In the genomic region with DNA sequence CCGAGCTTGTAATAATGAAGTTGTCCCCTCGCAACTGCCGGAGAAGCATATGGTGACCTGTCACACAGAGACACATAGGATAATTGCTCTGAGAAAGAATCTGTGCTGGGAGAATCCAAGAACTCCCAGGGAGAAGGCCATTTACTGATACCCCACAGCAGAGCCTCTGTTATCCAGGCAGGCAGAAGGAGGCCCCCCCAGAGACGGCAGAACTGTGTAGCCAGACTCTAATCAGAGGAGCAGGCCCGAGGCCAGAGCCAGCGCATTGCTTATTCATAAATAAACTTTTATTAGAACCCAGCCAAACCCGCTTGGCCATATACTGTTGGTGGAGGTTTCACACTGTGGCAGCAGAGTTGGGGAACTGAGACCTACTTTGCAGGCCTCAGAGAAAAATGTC, we compare ENCODE assay signal across 14 mouse cellular contexts.
DNase-seq lines count a peak whose midpoint lies in the region; ATAC-seq and TF ChIP-seq lines count a peak whose summit lies in the region.
"Had no signal": no experiment of that assay in that cellular context is flagged by ENCODE, and none has a peak within 500 bp of the region (broad histone marks: within the 10 kb centered on the region; RNA-seq: fewer than 3 reads in every experiment).

No protein-coding gene starts in this region.

- no peak overlapping the region for H3K4me3 ChIP-seq in hindbrain, embryonic 13.5 days
- H3K4me3 ChIP-seq in hindbrain, embryonic 10.5 days, result no peak overlapping the region
- H3K4me3 ChIP-seq in embryonic facial prominence, embryonic 13.5 days, result no peak overlapping the region
- H3K4me3 ChIP-seq in forebrain, postnatal 0 days (ENCODE audit: low read depth, low read length), result no peak overlapping the region
- H3K4me3 ChIP-seq in midbrain, embryonic 12.5 days, result no peak overlapping the region
- H3K4me3 ChIP-seq: limb, embryonic 15.5 days had no signal

- no peaks in the 10 kb centered on the region for H3K27me3 ChIP-seq in hindbrain, embryonic 13.5 days
- no peaks in the 10 kb centered on the region for H3K27me3 ChIP-seq in hindbrain, embryonic 10.5 days (ENCODE audit: insufficient read depth, poor library complexity, severe bottlenecking)
- no peaks in the 10 kb centered on the region for H3K27me3 ChIP-seq in embryonic facial prominence, embryonic 13.5 days
- no peaks in the 10 kb centered on the region for H3K27me3 ChIP-seq in forebrain, postnatal 0 days (ENCODE audit: insufficient read depth, low read length)
- H3K27me3 ChIP-seq in midbrain, embryonic 12.5 days, result peaks cover 5% of the 10 kb centered on the region; the same call in 1 of the 2 replicates
- H3K27me3 ChIP-seq: limb, embryonic 15.5 days had no signal

- DNase-seq in hindbrain, embryonic 10.5 days (ENCODE audit: low spot score), result no peak
- no peak for DNase-seq in forebrain, postnatal 0 days
- no peak for DNase-seq in kidney, adult 8-10 months
- DNase-seq in kidney, postnatal 25 days, result no peak
- no peak for DNase-seq in cerebellum, adult 11-12 months
- DNase-seq: heart, adult 11 months; kidney, adult 9 months; liver, postnatal 0 days; right cerebral cortex, postnatal 14 days had no signal

- ATAC-seq in hindbrain, embryonic 13.5 days (ENCODE audit: low FRiP score), result 0 out of 2 replicates have a peak, but pooled peaks have one; percentile 59
- ATAC-seq in embryonic facial prominence, embryonic 13.5 days (ENCODE audit: insufficient number of reproducible peaks, insufficient read depth, low FRiP score, low TSS enrichment, low read depth), result no peak
- ATAC-seq in forebrain, postnatal 0 days, result peak; percentile 50
- no peak; the same call in 1 of the 2 replicates for ATAC-seq in midbrain, embryonic 12.5 days (ENCODE audit: low FRiP score, low read depth)
- ATAC-seq: activated CD4-positive, CD25-positive, alpha-beta regulatory T cell, adult 4 months; liver, postnatal 0 days had no signal

- no peak overlapping the region for H3K9ac ChIP-seq in hindbrain, embryonic 13.5 days
- no peak overlapping the region for H3K9ac ChIP-seq in embryonic facial prominence, embryonic 13.5 days
- H3K9ac ChIP-seq in forebrain, postnatal 0 days, result no peak overlapping the region
- no peak overlapping the region for H3K9ac ChIP-seq in midbrain, embryonic 12.5 days (replicated peaks)
- H3K9ac ChIP-seq: limb, embryonic 15.5 days; liver, postnatal 0 days had no signal

- peaks cover 13% of the 10 kb centered on the region for H3K4me1 ChIP-seq in hindbrain, embryonic 13.5 days (replicated peaks)
- H3K4me1 ChIP-seq in hindbrain, embryonic 10.5 days (replicated peaks), result peaks cover 8% of the 10 kb centered on the region
- H3K4me1 ChIP-seq in embryonic facial prominence, embryonic 13.5 days, result peaks cover 16% of the 10 kb centered on the region; the same call in 1 of the 2 replicates
- no peaks in the 10 kb centered on the region for H3K4me1 ChIP-seq in forebrain, postnatal 0 days (ENCODE audit: insufficient read depth)
- peaks cover 8% of the 10 kb centered on the region; the same call in 1 of the 2 replicates for H3K4me1 ChIP-seq in midbrain, embryonic 12.5 days

- no peak for TF ChIP-seq CTCF in forebrain, postnatal 0 days (IDR thresholded peaks at IDR 0.05; ENCODE audit: low read depth)

- H3K27ac ChIP-seq in hindbrain, embryonic 13.5 days, result peak overlapping the region; percentile 49
- no peak overlapping the region for H3K27ac ChIP-seq in hindbrain, embryonic 10.5 days
- H3K27ac ChIP-seq in embryonic facial prominence, embryonic 13.5 days, result peak overlapping the region; percentile 65
- H3K27ac ChIP-seq in forebrain, postnatal 0 days (ENCODE audit: low read depth, low read length), result no peak overlapping the region
- H3K27ac ChIP-seq in midbrain, embryonic 12.5 days (replicated peaks), result peak overlapping the region; percentile 15; the same call in 1 of the 2 replicates
- H3K27ac ChIP-seq: limb, embryonic 15.5 days had no signal

- WGBS in hindbrain, embryonic 13.5 days, result 44% methylated on average over 7 of the region's 7 CpGs
- WGBS in hindbrain, embryonic 10.5 days, result 67% methylated on average over 7 of the region's 7 CpGs
- WGBS in embryonic facial prominence, embryonic 13.5 days, result 64% methylated on average over 7 of the region's 7 CpGs
- WGBS in forebrain, postnatal 0 days, result 46% methylated on average over 7 of the region's 7 CpGs
- 62% methylated on average over 7 of the region's 7 CpGs for WGBS in midbrain, embryonic 12.5 days

- no peaks in the 10 kb centered on the region for H3K9me3 ChIP-seq in hindbrain, embryonic 13.5 days
- H3K9me3 ChIP-seq in hindbrain, embryonic 10.5 days, result peaks cover 4% of the 10 kb centered on the region; the same call in 1 of the 2 replicates
- no peaks in the 10 kb centered on the region; the same call in 1 of the 2 replicates for H3K9me3 ChIP-seq in embryonic facial prominence, embryonic 13.5 days
- H3K9me3 ChIP-seq in forebrain, postnatal 0 days (ENCODE audit: low read length), result no peaks in the 10 kb centered on the region
- H3K9me3 ChIP-seq in midbrain, embryonic 12.5 days, result 0 out of 2 replicates have a peak, but pooled peaks cover 3% of the 10 kb centered on the region
- H3K9me3 ChIP-seq: limb, embryonic 15.5 days had no signal

- no peak overlapping the region for H3K4me2 ChIP-seq in hindbrain, embryonic 13.5 days
- no peak overlapping the region for H3K4me2 ChIP-seq in embryonic facial prominence, embryonic 13.5 days
- no peak overlapping the region for H3K4me2 ChIP-seq in forebrain, postnatal 0 days (ENCODE audit: low read depth)
- H3K4me2 ChIP-seq in midbrain, embryonic 12.5 days (replicated peaks), result no peak overlapping the region
- H3K4me2 ChIP-seq: limb, embryonic 15.5 days had no signal

- H3K36me3 ChIP-seq in hindbrain, embryonic 13.5 days, result no peaks in the 10 kb centered on the region
- no peaks in the 10 kb centered on the region for H3K36me3 ChIP-seq in hindbrain, embryonic 10.5 days
- H3K36me3 ChIP-seq in embryonic facial prominence, embryonic 13.5 days, result no peaks in the 10 kb centered on the region
- H3K36me3 ChIP-seq in forebrain, postnatal 0 days (ENCODE audit: insufficient read depth), result no peaks in the 10 kb centered on the region
- no peaks in the 10 kb centered on the region for H3K36me3 ChIP-seq in midbrain, embryonic 12.5 days
- H3K36me3 ChIP-seq: limb, embryonic 15.5 days had no signal

Comparison
In these comparisons a context has a peak if more than half of its experiments do, and no peak if none do; other contexts are left out.
1. H3K27ac ChIP-seq: peak in hindbrain, embryonic 13.5 days (single experiment), embryonic facial prominence, embryonic 13.5 days (single experiment) and midbrain, embryonic 12.5 days (single experiment); none in hindbrain, embryonic 10.5 days (single experiment) and forebrain, postnatal 0 days (single experiment).
2. ATAC-seq: peak in hindbrain, embryonic 13.5 days (single experiment) and forebrain, postnatal 0 days (single experiment); none in embryonic facial prominence, embryonic 13.5 days (single experiment) and midbrain, embryonic 12.5 days (single experiment).